ENCODE assay signal across 9 mouse cellular contexts in the genomic region with DNA sequence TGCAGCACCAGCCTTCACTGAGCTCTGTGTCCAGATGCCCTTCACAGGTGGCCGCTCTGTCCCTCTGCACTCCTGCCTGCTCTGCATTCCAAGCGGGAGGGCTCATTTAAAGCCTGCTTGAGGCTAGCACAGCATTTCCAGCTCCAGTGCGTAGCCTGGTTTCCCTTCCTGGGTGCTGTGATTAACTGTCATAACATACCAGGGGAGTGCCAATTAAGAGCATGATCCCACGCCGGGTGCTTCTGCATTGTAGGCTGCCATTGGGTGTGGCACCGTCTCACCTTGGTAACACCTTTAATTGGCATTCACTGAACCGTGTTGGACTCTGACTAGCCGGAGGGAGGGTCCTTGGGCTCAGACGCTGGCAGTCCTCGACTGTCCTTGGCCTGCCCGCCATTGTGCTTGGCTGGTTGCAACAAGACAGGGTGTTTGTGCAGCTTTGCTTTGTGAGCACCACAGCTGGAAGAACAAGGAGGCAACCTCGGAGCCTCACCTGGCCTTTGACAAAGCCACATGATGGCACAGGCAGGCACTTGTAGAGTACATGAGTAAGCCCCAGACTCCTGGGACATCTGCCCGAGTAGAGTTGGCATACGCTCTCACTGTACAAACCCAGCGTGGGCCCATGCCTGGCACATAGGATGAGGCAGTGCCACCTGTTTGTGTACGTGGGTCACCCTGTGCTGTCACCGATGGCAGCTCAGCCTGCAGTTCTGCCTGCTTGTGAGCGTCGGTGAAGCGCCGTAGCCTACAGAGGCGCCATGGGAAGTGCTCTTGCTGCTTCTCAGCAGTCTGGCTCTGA. TPM values are rescaled to one million over a fixed set of nuclear protein-coding genes. Genes with fewer than 3 reads are reported as not detected.
A peak's percentile ranks its signal among the peaks of the same experiment; 100 is the strongest.
DNase-seq lines count a peak whose midpoint lies in the region; ATAC-seq and TF ChIP-seq lines count a peak whose summit lies in the region.
"Had no signal": no experiment of that assay in that cellular context is flagged by ENCODE, and none has a peak within 500 bp of the region (broad histone marks: within the 10 kb centered on the region; RNA-seq: fewer than 3 reads in every experiment).

No protein-coding gene starts in this region.

- no peak overlapping the region for H3K4me3 ChIP-seq in intestine, postnatal 0 days (ENCODE audit: low read depth, low read length)
- H3K4me3 ChIP-seq in intestine, embryonic 15.5 days (replicated peaks) = no peak overlapping the region
- no peak overlapping the region for H3K4me3 ChIP-seq in hindbrain, embryonic 13.5 days

- no peak for ATAC-seq in intestine, postnatal 0 days
- no peak for ATAC-seq in intestine, embryonic 15.5 days
- no peak for ATAC-seq in hindbrain, embryonic 13.5 days (ENCODE audit: low FRiP score)

- TF ChIP-seq CTCF in intestine, postnatal 0 days (IDR thresholded peaks at IDR 0.05; ENCODE audit: low read depth) = no peak

- H3K9me3 ChIP-seq in intestine, postnatal 0 days (ENCODE audit: control insufficient read depth) = no peaks in the 10 kb centered on the region
- no peaks in the 10 kb centered on the region for H3K9me3 ChIP-seq in intestine, embryonic 15.5 days
- no peaks in the 10 kb centered on the region for H3K9me3 ChIP-seq in hindbrain, embryonic 13.5 days
- H3K9me3 ChIP-seq: G1E had no signal

- 75% methylated on average over 22 of the region's 22 CpGs for WGBS in intestine, postnatal 0 days
- 83% methylated on average over 22 of the region's 22 CpGs for WGBS in intestine, embryonic 15.5 days
- 86% methylated on average over 22 of the region's 22 CpGs for WGBS in hindbrain, embryonic 13.5 days

- peaks cover 20% of the 10 kb centered on the region for H3K4me1 ChIP-seq in intestine, postnatal 0 days (replicated peaks; ENCODE audit: control insufficient read depth, insufficient read depth, low read length)
- peaks cover 52% of the 10 kb centered on the region for H3K4me1 ChIP-seq in intestine, embryonic 15.5 days (replicated peaks)
- H3K4me1 ChIP-seq in hindbrain, embryonic 13.5 days (replicated peaks) = peaks cover 79% of the 10 kb centered on the region

- H3K27me3 ChIP-seq in intestine, postnatal 0 days (replicated peaks; ENCODE audit: control insufficient read depth, insufficient read depth, low read length) = no peaks in the 10 kb centered on the region
- no peaks in the 10 kb centered on the region for H3K27me3 ChIP-seq in intestine, embryonic 15.5 days (replicated peaks)
- no peaks in the 10 kb centered on the region for H3K27me3 ChIP-seq in hindbrain, embryonic 13.5 days

- H3K4me2 ChIP-seq in intestine, postnatal 0 days (replicated peaks; ENCODE audit: low read depth) = no peak overlapping the region
- H3K4me2 ChIP-seq in intestine, embryonic 15.5 days (replicated peaks) = no peak overlapping the region
- H3K4me2 ChIP-seq in hindbrain, embryonic 13.5 days = no peak overlapping the region

- H3K27ac ChIP-seq in intestine, postnatal 0 days (ENCODE audit: low read depth, low read length) = no peak overlapping the region
- no peak overlapping the region for H3K27ac ChIP-seq in intestine, embryonic 15.5 days
- peak overlapping the region; percentile 45; the same call in 1 of the 2 replicates for H3K27ac ChIP-seq in hindbrain, embryonic 13.5 days

- peaks cover 4% of the 10 kb centered on the region; the same call in 1 of the 2 replicates for H3K36me3 ChIP-seq in intestine, postnatal 0 days (ENCODE audit: control insufficient read depth, insufficient read depth)
- H3K36me3 ChIP-seq in intestine, embryonic 15.5 days = no peaks in the 10 kb centered on the region
- H3K36me3 ChIP-seq in hindbrain, embryonic 13.5 days = no peaks in the 10 kb centered on the region; the same call in 1 of the 2 replicates

- H3K9ac ChIP-seq in intestine, postnatal 0 days (ENCODE audit: low read depth, low read length) = 0 out of 2 replicates have a peak overlapping the region, but pooled peaks have one; percentile 11
- H3K9ac ChIP-seq in intestine, embryonic 15.5 days = no peak overlapping the region
- H3K9ac ChIP-seq in hindbrain, embryonic 13.5 days = no peak overlapping the region

- DNase-seq in cerebellum, adult 9-11 months = peak; percentile 77
- peak; percentile 78 to 81 for DNase-seq in layer of hippocampus, adult 8-10 months (ENCODE audit: low spot score in 2 of 2)
- no peak for DNase-seq in natural killer cell, adult 2 months (ENCODE audit: low spot score in 2 of 2)
- no peak for DNase-seq in gastrocnemius, adult 8-10 months (ENCODE audit: low spot score in 2 of 2)
- no peak for DNase-seq in ovary, postnatal 14 days (ENCODE audit: low spot score)

RNA-seq across cellular contexts. Expression of a gene that starts 57.4 kb away (rescaled TPM):
- 1.6 and 1.7 TPM in 2 replicates for polyA plus RNA-seq in intestine, postnatal 0 days (2015; fragmentation: Nextera tagmentation; extraction: Ambion mirVana)
- 1.2 and 1.6 TPM in 2 replicates for polyA plus RNA-seq in intestine, embryonic 15.5 days (2015; fragmentation: Nextera tagmentation; extraction: Ambion mirVana)
- 1.4 and 1.7 TPM in 2 replicates for polyA plus RNA-seq in hindbrain, embryonic 13.5 days (2015; fragmentation: Nextera tagmentation; extraction: Ambion mirVana)
- total RNA-seq in layer of hippocampus, adult 8-10 months (2022) = 1 to 10 TPM in 1 of 4 experiments, under 1 TPM in 3; 0.97 to 2.2 (median 0.99) TPM
- total RNA-seq in gastrocnemius, adult 8-10 months (2022) = not detected
- total RNA-seq: G1E had no signal
- polyA plus RNA-seq: G1E had no signal

Comparison
In these comparisons a context has a peak if more than half of its experiments do, and no peak if none do; other contexts are left out.
1. DNase-seq: peak in cerebellum, adult 9-11 months (single experiment) and layer of hippocampus, adult 8-10 months (2 of 2); none in natural killer cell, adult 2 months (0 of 2), gastrocnemius, adult 8-10 months (0 of 2) and ovary, postnatal 14 days (single experiment).